Mouse (Mus musculus) urinary bladder, adult 18-20 months (tissue): ENCODE measurements around the gene Zfp687.

Experiments
- DNase-seq, 2 experiments: peaks; one replicate each; pipeline ENCODE4 v3.0.0; 2022; ENCODE audit warnings: low spot score in 2 of 2, mixed read lengths in 2 of 2

Gene Zfp687

GRCm38 (mm10) chr3:95016532-95017056, 1.3 kb upstream of the Zfp687 start:
- DNase-seq, result no peak

- DNase-seq, result peak; percentile 94 to 95
Observed at GRCm38 (mm10) chr3:95015891-95016531, 763 bp upstream of the Zfp687 start.

- DNase-seq, result peak; percentile 45 to 60
Observed at GRCm38 (mm10) chr3:95014428-95015151, 658 bp downstream of the Zfp687 start.

- DNase-seq, result peak in 1 of 2 experiments; percentile 27
Observed at GRCm38 (mm10) chr3:95013699-95014427, 1.4 kb downstream of the Zfp687 start.

- no peak for DNase-seq
Observed at GRCm38 (mm10) chr3:95012982-95013381, 2.3 kb downstream of the Zfp687 start.

GRCm38 (mm10) chr3:95010396-95010795, 4.9 kb downstream of the Zfp687 start:
- no peak for DNase-seq

- DNase-seq, result no peak
Observed at GRCm38 (mm10) chr3:95007706-95008105, 7.5 kb downstream of the Zfp687 start.

- no peak for DNase-seq
Observed at GRCm38 (mm10) chr3:95005651-95006050, 9.6 kb downstream of the Zfp687 start.

- DNase-seq, result no peak
Observed at GRCm38 (mm10) chr3:95003273-95003672, 12.0 kb downstream of the Zfp687 start.

GRCm38 (mm10) chr3:95002569-95002968, 12.7 kb downstream of the Zfp687 start:
- no peak for DNase-seq

GRCm38 (mm10) chr3:94996946-94997345, 18.3 kb downstream of the Zfp687 start:
- peak; percentile 62 to 80 for DNase-seq

GRCm38 (mm10) chr3:94989159-94989761, 26.0 kb downstream of the Zfp687 start:
- DNase-seq, result no peak

- DNase-seq, result peak in 1 of 2 experiments; percentile 79
Observed at GRCm38 (mm10) chr3:94987578-94987977, 27.7 kb downstream of the Zfp687 start.

- DNase-seq, result no peak
Observed at GRCm38 (mm10) chr3:94985513-94985912, 29.7 kb downstream of the Zfp687 start.

GRCm38 (mm10) chr3:94984312-94984711, 30.9 kb downstream of the Zfp687 start:
- no peak for DNase-seq

GRCm38 (mm10) chr3:94974528-94975422, 40.5 kb downstream of the Zfp687 start, which contains the start of gene Pi4kb:
TSS of gene Pi4kb (plus strand) at chr3:94974731.
- peak; percentile 78 to 88 for DNase-seq

- no peak for DNase-seq
Observed at GRCm38 (mm10) chr3:94974026-94974527, 41.2 kb downstream of the Zfp687 start.

GRCm38 (mm10) chr3:94973620-94974019, 41.6 kb downstream of the Zfp687 start:
- DNase-seq, result no peak

- no peak for DNase-seq
Observed at GRCm38 (mm10) chr3:94972552-94972951, 42.7 kb downstream of the Zfp687 start.

- DNase-seq, result no peak
Observed at GRCm38 (mm10) chr3:94965878-94966277, 49.4 kb downstream of the Zfp687 start.

- no peak for DNase-seq
Observed at GRCm38 (mm10) chr3:94964989-94965388, 50.3 kb downstream of the Zfp687 start.
